Mouse (Mus musculus) liver, postnatal 0 days (tissue): ENCODE results near the gene Fkbp6. TPM values are rescaled to one million over a fixed set of nuclear protein-coding genes. Genes with fewer than 3 reads are reported as not detected.

Experiments
- ATAC-seq: fragments of 200-750 bp; cut with Nextera tagmentation; 2 replicates; pipeline ENCODE4 v1.8.0; 2017; ENCODE audit warnings: mild to moderate bottlenecking, moderate library complexity
- DNase-seq: peaks from one replicate; pipeline ENCODE4 v3.0.0-alpha.2; 2016
- H3K27ac ChIP-seq: fragments of 300-500 bp; sonication (generic); 2 replicates; pipeline ENCODE4 v1.5.1; 2014; ENCODE audit warnings: antibody characterized with exemption, moderate library complexity, mild to moderate bottlenecking, low read depth
- H3K27me3 ChIP-seq: fragments of 300-500 bp; sonication (generic); 2 replicates; pipeline ENCODE4 v1.6.1; 2014; ENCODE audit warnings: low read length, control low read depth, mixed read lengths; ENCODE audit not compliant: insufficient read depth
- H3K36me3 ChIP-seq: fragments of 300-500 bp; sonication (generic); replicated peaks from 2 replicates; pipeline ENCODE4 v1.6.1; 2014; ENCODE audit warnings: mild to moderate bottlenecking, control low read depth, low read length, moderate library complexity, mixed read lengths; ENCODE audit not compliant: insufficient read depth
- H3K4me1 ChIP-seq: fragments of 300-500 bp; sonication (generic); 2 replicates; pipeline ENCODE4 v1.6.1; 2014; ENCODE audit warnings: antibody characterized with exemption, mild to moderate bottlenecking, control low read depth; ENCODE audit not compliant: insufficient read depth
- H3K4me2 ChIP-seq: fragments of 300-500 bp; sonication (generic); 2 replicates; pipeline ENCODE4 v1.6.1; 2014; ENCODE audit warnings: low read depth, mild to moderate bottlenecking, low read length, moderate library complexity, mixed read lengths
- H3K4me3 ChIP-seq: fragments of 300-500 bp; sonication (generic); 2 replicates; pipeline ENCODE4 v1.5.1; 2014; ENCODE audit warnings: low read depth, low read length
- H3K9ac ChIP-seq: fragments of 300-500 bp; sonication (generic); replicated peaks from 2 replicates; pipeline ENCODE4 v1.6.1; 2014; ENCODE audit warnings: mild to moderate bottlenecking, moderate library complexity
- H3K9me3 ChIP-seq: fragments of 300-500 bp; sonication (generic); 2 replicates; pipeline ENCODE4 v1.6.1; 2016; ENCODE audit warnings: mild to moderate bottlenecking, control low read depth, low read length, mixed read lengths
- CTCF ChIP-seq: sonication (generic); IDR thresholded peaks from 2 replicates; pipeline ENCODE4 v1.5.1; 2016; ENCODE audit warnings: antibody characterized with exemption, low read depth
- EP300 ChIP-seq: IDR thresholded peaks from 2 replicates; pipeline ENCODE4 v1.6.1; 2016; ENCODE audit warnings: antibody characterized with exemption, low read depth, mild to moderate bottlenecking
- WGBS: fragments of 180-500 bp; shearing (Covaris S2); extraction: QIAGEN DNeasy Blood & Tissue Kit; methylation state at CpG from one replicate; pipeline ENCODE4 v1.1.7; 2014; ENCODE audit not compliant: insufficient replicate concordance; 5-methylcytosine and 5-hydroxymethylcytosine counted together
- polyA plus RNA-seq: library from polyadenylated mRNA; unstranded; fragments of >200 nt; fragmentation: Nextera tagmentation; extraction: Ambion mirVana; gene quantifications from 2 replicates; pipeline ENCODE4 v1.2.1, GENCODE M21; 2015

The Fkbp6 gene
- polyA plus RNA-seq, 1 experiment from 2014 or later = not detected

- no peak overlapping the region for H3K4me3 ChIP-seq
- no peaks in the 10 kb centered on the region for H3K4me1 ChIP-seq
- H3K36me3 ChIP-seq = no peaks in the 10 kb centered on the region
- no peaks in the 10 kb centered on the region for H3K27me3 ChIP-seq
- no peak for DNase-seq
- no peak overlapping the region for H3K9ac ChIP-seq
- H3K9me3 ChIP-seq = no peaks in the 10 kb centered on the region
- ATAC-seq = no peak
- TF ChIP-seq EP300 (no peak), CTCF (no peak)
- no peak overlapping the region for H3K4me2 ChIP-seq
- WGBS = 44% methylated on average over 3 of the region's 3 CpGs
- no peak overlapping the region for H3K27ac ChIP-seq
These were observed 47.9 kb downstream of the Fkbp6 start for GRCm38 (mm10) chr5:135301916-135302315.

GRCm38 (mm10) chr5:135292001-135292400, 57.8 kb downstream of the Fkbp6 start:
- DNase-seq = no peak
- Histone ChIP-seq H3K27ac (no peak overlapping the region), H3K9me3 (no peaks in the 10 kb centered on the region), H3K4me3 (no peak overlapping the region), H3K27me3 (no peaks in the 10 kb centered on the region), H3K4me1 (no peaks in the 10 kb centered on the region), H3K9ac (no peak overlapping the region), H3K4me2 (no peak overlapping the region), H3K36me3 (no peaks in the 10 kb centered on the region)
- no peak for TF ChIP-seq EP300
- no peak for TF ChIP-seq CTCF
- 65% methylated on average over 2 of the region's 2 CpGs for WGBS
- no peak for ATAC-seq

- ATAC-seq = no peak
- H3K36me3 ChIP-seq = no peaks in the 10 kb centered on the region
- no peaks in the 10 kb centered on the region for H3K9me3 ChIP-seq
- H3K4me3 ChIP-seq = no peak overlapping the region
- H3K4me1 ChIP-seq = no peaks in the 10 kb centered on the region
- 49% methylated on average over 4 of the region's 4 CpGs for WGBS
- H3K27me3 ChIP-seq = no peaks in the 10 kb centered on the region
- H3K4me2 ChIP-seq = no peak overlapping the region
- H3K27ac ChIP-seq = no peak overlapping the region
- H3K9ac ChIP-seq = no peak overlapping the region
- no peak for TF ChIP-seq EP300
- TF ChIP-seq CTCF = no peak
- DNase-seq = no peak
These were observed 58.7 kb downstream of the Fkbp6 start for GRCm38 (mm10) chr5:135291193-135291592.

- Histone ChIP-seq H3K4me1 (no peaks in the 10 kb centered on the region), H3K9ac (no peak overlapping the region), H3K36me3 (no peaks in the 10 kb centered on the region), H3K9me3 (no peaks in the 10 kb centered on the region), H3K4me2 (no peak overlapping the region), H3K27me3 (no peaks in the 10 kb centered on the region), H3K27ac (no peak overlapping the region), H3K4me3 (no peak overlapping the region)
- no peak for TF ChIP-seq EP300
- TF ChIP-seq CTCF = no peak
- DNase-seq = no peak
- ATAC-seq = no peak
- WGBS = 65% methylated on average over 6 of the region's 6 CpGs
These were observed 59.1 kb downstream of the Fkbp6 start for GRCm38 (mm10) chr5:135290703-135291102.

GRCm38 (mm10) chr5:135286926-135287325, 62.9 kb downstream of the Fkbp6 start:
- WGBS = 70% methylated on average over 5 of the region's 5 CpGs
- Histone ChIP-seq H3K4me1 (no peaks in the 10 kb centered on the region), H3K4me2 (no peak overlapping the region), H3K27ac (no peak overlapping the region), H3K4me3 (no peak overlapping the region), H3K36me3 (no peaks in the 10 kb centered on the region), H3K9ac (no peak overlapping the region), H3K27me3 (no peaks in the 10 kb centered on the region), H3K9me3 (no peaks in the 10 kb centered on the region)
- ATAC-seq (no peak), DNase-seq (no peak)
- TF ChIP-seq EP300 = no peak
- no peak for TF ChIP-seq CTCF

- 0 out of 2 replicates have a peak, but pooled peaks have one; percentile 51 for ATAC-seq
These were observed 63.7 kb downstream of the Fkbp6 start for GRCm38 (mm10) chr5:135286185-135286584.

GRCm38 (mm10) chr5:135285211-135285610, 64.6 kb downstream of the Fkbp6 start:
- Histone ChIP-seq H3K36me3 (no peaks in the 10 kb centered on the region), H3K4me2 (no peak overlapping the region), H3K27me3 (no peaks in the 10 kb centered on the region), H3K9ac (no peak overlapping the region), H3K4me1 (no peaks in the 10 kb centered on the region), H3K4me3 (no peak overlapping the region), H3K9me3 (no peaks in the 10 kb centered on the region), H3K27ac (no peak overlapping the region)
- no peak for TF ChIP-seq EP300
- no peak for TF ChIP-seq CTCF
- WGBS = 70% methylated on average over 3 of the region's 3 CpGs
- ATAC-seq (no peak), DNase-seq (no peak)

More at GRCm38 (mm10) chr5:135286185-135286584, 63.7 kb downstream of the Fkbp6 start:
- Histone ChIP-seq H3K9me3 (no peaks in the 10 kb centered on the region), H3K27me3 (no peaks in the 10 kb centered on the region), H3K36me3 (no peaks in the 10 kb centered on the region), H3K27ac (no peak overlapping the region), H3K9ac (no peak overlapping the region), H3K4me2 (no peak overlapping the region), H3K4me1 (no peaks in the 10 kb centered on the region), H3K4me3 (no peak overlapping the region)
- 2% methylated on average over 6 of the region's 6 CpGs for WGBS
- peak; percentile 89 for TF ChIP-seq CTCF
- no peak for TF ChIP-seq EP300
- peak; percentile 79 for DNase-seq
